Mouse (Mus musculus) lung, adult 18-20 months (tissue): ENCODE measurements around the gene Npvf.

Experiments used
- DNase-seq, 2 experiments: peaks; one replicate each; pipeline ENCODE4 v3.0.0; 2022; ENCODE audit warnings: mixed read lengths in 2 of 2

Gene Npvf

GRCm38 (mm10) chr6:50654356-50654755, at the start of gene Npvf:
Gene Npvf, minus strand, starts transcription at chr6:50654439.
- DNase-seq = no peak

DNA sequence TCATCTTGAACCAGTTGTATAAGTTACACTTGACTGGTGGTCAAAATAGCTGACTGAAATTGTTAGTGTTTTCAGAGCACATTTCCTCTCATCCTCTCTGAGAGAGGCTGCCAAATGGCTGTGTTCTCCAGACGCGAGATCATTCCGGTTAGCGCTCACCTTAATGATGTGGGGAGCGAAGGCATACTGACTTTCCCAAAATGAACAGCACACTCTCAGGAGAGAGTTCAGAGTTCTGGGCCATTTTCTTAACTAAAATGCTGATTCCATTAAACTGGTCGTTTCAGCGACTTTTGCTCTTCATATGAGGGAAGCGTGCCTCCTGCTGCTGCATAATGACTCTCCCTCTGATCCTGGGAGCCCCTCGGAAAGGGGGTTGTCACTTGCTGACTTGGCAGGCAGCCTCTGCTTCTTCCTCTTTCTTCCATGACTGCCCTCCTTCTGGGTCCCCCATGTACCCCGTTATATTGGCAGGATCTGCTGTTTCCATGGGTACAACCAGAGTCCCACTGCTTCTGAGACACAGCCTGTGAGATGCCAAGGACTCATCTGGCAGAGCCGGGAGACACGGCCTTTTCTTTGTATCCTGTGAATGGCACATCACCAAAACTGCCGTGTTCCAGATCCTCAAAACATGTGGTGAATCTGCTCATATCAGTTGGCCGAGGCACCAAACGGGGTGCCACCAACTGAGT, 35.0 kb upstream of the Npvf start:
- DNase-seq = no peak

- DNase-seq = peak; percentile 7 to 49
Measured at GRCm38 (mm10) chr6:50684646-50685415, 30.6 kb upstream of the Npvf start.

DNA sequence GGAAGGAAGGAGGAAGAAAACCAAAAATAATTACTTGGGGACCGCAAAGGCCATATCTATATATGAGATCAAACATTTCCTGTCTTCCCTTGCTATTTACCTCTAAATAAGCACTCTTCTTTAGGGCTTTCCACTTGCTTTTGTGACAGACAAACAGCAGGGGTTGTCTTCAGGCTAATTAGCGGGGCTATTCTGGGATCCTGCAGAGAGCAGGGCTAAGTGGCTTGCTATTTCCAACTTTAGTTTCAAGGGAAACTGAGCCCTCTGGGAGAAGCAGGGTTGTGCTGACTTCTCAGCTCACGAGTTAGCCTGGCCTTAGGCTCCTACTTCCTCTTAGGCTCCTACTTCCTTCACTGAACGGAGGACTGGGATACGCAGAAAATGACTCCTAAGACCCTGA, 27.3 kb upstream of the Npvf start:
- DNase-seq = no peak

GRCm38 (mm10) chr6:50680224-50681215, 26.3 kb upstream of the Npvf start:
- peak; percentile 8 to 35 for DNase-seq

GRCm38 (mm10) chr6:50679486-50679828, 25.2 kb upstream of the Npvf start:
- DNase-seq = no peak

DNA sequence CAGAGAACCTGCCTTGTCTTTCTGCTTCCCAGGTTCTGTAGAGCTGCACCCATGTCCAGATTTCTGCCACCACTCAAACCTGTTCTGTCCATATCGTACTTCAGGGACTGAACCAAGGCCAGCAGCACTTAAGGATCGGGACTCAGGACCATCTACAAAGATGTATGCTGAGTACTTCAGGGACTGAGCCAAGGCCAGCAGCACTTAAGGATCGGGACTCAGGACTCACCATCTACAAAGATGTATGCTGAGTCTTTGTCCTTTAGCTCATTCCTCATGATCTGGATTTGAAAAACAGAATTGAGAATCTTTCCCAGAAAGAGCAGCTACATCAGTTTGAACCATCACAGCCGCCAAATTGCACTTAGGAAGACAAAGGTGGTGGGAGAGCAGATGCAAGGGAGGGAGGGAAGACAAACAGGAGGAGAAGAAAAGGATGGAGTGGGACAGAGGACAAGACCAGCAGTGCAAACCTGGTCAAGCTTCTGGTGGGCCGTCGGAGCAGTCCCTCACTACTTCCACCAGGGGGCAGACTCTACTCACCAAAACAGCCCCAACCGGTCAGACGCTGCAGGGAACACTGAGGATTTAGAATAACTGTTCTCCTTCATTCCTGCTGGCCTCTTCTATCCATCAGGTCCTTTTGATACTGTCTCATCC, 24.7 kb upstream of the Npvf start:
- peak; percentile 52 to 65 for DNase-seq

DNA sequence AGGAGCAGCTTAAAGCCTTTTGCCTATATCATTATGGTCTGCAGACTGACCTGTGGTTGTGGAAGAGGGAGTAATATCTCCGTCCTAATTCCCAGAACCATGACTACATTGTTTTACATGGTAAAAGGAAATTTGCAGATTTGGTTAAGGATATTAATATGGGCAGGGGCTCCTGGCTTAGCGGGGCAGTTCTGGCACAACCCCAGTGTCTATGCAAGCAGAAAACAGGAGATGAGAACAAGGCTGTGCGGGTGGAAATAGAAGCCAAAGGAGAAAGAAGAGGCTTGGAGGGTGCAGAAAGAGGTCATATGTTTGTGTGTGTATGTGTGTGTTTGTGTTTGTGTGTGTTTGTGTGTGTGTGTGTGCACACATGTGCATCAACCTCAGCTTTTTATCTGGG, 17.0 kb upstream of the Npvf start:
- no peak for DNase-seq

GRCm38 (mm10) chr6:50666937-50667336, 12.7 kb upstream of the Npvf start:
- no peak for DNase-seq

- DNase-seq = no peak
Measured at GRCm38 (mm10) chr6:50665020-50665419, 10.8 kb upstream of the Npvf start.

DNA sequence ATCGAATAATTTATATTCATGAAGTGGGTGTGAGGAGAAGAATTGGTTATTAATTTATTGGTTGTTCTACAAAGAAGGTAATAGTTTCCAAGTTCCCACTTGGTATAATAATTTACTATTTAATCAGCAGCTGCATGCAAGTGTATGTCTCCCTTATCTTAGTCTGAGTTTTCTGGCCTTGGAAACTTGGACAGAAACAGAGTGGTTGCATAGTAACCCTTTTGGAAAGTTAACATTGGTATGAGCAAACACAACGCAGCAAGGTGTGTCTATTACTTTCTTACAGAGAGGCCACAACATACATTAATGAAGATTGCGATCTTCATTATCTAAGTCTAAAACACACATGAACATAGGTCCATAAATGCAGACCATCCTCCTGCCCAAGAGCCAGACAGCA, 10.0 kb upstream of the Npvf start:
- no peak for DNase-seq

- DNase-seq = no peak
Measured at GRCm38 (mm10) chr6:50662925-50663583, 8.8 kb upstream of the Npvf start.

GRCm38 (mm10) chr6:50661729-50662128, 7.5 kb upstream of the Npvf start:
- DNase-seq = no peak

- no peak for DNase-seq
Measured at GRCm38 (mm10) chr6:50658466-50658865, 4.2 kb upstream of the Npvf start.

GRCm38 (mm10) chr6:50658018-50658417, 3.8 kb upstream of the Npvf start:
- DNase-seq = no peak

DNA sequence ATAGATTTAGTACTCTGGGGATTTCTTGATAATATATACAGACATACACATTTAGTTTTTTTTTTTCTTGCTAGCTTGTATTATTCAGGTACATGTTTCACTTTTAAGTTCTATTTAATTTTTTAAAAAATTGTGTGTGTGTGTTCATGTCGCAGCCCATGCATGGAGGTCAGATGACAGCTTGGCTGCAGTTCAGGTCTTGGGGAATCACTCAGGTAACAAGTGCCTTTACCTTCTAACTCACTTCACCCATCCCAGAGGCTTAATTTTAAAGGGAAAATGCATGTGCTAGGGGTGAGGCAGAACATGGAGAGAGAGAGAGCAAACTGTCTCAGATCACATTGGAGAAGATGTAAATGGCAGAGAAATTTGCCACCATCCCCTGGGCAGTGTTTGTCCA, 2.2 kb upstream of the Npvf start:
- no peak for DNase-seq

DNA sequence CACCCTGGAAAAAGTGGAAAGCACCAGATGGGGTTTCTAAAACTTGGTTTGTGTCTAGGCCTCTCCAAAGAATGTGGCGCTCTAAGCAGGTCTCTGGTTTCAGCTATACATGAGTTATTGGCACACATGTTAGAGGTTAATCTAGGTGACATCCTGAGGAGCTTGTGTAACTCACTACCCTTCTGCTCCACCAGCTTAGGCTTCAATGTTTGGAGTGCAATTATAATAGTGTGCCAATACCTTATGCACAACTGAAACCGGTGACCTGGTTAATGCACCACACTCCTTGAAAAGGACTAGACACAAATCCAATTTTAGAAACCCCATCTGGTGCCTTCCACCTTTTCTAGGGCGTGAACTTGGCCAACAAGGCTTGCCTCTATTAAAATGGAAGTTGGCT, 1.7 kb upstream of the Npvf start:
- no peak for DNase-seq

GRCm38 (mm10) chr6:50647656-50648055, 6.6 kb downstream of the Npvf start:
- DNase-seq = no peak

DNA sequence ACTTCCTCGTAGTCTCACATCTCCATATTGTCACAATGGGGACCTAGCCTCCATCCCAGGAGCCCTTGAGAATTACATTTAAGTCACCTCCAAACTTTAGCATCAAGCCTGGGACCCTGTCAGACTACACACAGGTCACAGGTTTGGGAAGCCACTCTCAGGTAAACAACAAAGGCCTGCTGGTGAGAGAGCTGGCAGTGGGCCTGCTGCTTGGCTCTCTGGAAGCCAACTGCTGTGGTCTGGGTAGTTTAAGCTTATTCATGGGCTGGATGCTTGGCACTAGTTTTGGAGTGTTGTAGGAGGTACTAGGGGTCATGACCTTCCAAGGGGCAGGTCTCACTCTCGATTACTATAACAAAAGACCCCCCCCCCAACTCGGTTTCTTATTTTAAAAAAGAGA, 7.6 kb downstream of the Npvf start:
- DNase-seq = no peak

- DNase-seq = no peak
Measured at GRCm38 (mm10) chr6:50644701-50645100, 9.5 kb downstream of the Npvf start.

DNA sequence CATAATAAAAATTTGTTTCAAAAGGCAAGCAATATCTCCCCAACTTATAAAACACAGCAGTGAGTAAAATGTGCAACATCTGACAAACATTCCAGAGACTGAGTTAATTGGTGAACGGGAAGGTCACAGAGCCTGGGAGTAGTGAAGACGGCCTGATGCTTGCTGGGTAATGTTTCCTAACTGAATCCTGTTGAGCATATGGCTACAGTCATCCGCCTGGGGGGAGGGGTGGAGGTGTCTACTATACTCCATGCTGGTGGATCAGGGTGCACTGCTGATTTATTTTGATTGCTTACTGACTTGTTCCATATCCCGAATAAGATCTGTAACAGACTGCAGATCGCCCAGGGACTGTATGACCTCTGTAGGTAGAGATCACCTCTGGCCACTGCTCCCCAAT, 12.3 kb downstream of the Npvf start:
- DNase-seq = no peak

- no peak for DNase-seq
Measured at GRCm38 (mm10) chr6:50640377-50640776, 13.9 kb downstream of the Npvf start.
